Mouse (Mus musculus) gastrocnemius, postnatal 10 days (tissue): ENCODE measurements around the gene Sap30l. TPM values are rescaled to one million over a fixed set of nuclear protein-coding genes. Genes with fewer than 3 reads are reported as not detected.

Experiments used
- DNase-seq: peaks from one replicate; pipeline ENCODE4 v3.0.0; 2021; ENCODE audit warnings: mixed read lengths
- long read RNA-seq, 2 experiments: library from polyadenylated mRNA; stranded (forward); transcript quantifications; one replicate each; pipeline ENCODE4 v2.0.0; 2021
- total RNA-seq, 2 experiments: library from RNA; stranded (reverse); gene quantifications; 2 replicates each; pipeline ENCODE4 v1.2.3; 2021

Gene Sap30l
- total RNA-seq = 10 to 100 TPM; 28.2 to 29.8 TPM
- long read RNA-seq, experiment 1, transcript Sap30l-201 (4 exons, 1,151 nt) = major isoform, 30 of 31 reads
- long read RNA-seq, experiment 1, partial matches to known transcripts = 0 of 31 reads
- long read RNA-seq, experiment 1, other reads (novel, unspliced or antisense) = 1 of 31 reads
- long read RNA-seq, experiment 2, transcript Sap30l-201 (4 exons, 1,151 nt) = major isoform, 34 of 43 reads
- long read RNA-seq, experiment 2, partial matches to known transcripts = 0 of 43 reads
- long read RNA-seq, experiment 2, other reads (novel, unspliced or antisense) = 9 of 43 reads

DNA sequence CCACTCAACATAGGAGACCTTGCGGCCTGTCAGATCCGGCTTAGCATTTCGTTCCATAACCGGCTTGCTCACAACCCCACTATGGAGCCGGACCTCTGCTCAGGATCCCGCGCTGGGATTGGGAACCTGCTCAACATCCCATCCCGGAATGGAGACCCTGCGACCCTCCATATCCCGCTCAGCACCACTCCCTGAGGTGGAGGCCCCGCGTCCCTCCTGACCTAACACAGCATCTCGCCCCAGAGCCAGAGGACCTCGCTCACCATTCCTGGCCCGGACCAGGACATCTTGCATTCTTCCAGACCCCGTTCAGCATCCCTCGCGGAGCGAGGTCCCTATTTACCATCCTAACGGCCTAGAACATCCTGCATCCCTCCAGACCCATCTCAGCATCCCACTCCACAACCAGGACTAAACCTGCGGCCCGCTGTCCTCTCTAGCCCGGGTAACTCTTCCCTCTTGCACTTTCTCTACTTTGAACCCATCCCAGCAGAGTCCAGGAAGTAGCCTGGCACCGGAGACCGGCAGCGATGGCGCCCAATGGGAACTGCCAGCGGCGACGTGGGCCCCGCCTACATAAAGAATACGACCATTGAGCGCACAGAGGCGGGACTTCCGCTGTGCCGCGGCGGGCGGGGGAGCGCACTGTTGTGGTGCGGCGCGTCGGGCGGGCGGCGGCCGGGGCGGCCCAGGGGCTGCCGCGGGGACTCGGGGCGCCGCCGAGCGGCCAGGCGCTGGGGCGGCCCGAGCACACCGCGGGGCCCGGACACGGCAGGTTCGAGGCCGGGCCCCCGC, at the start of gene Sap30l:
Gene Sap30l (plus strand): TSS at position 667 of the 795 bp plus-strand sequence.
- peak; percentile 96 for DNase-seq

DNA sequence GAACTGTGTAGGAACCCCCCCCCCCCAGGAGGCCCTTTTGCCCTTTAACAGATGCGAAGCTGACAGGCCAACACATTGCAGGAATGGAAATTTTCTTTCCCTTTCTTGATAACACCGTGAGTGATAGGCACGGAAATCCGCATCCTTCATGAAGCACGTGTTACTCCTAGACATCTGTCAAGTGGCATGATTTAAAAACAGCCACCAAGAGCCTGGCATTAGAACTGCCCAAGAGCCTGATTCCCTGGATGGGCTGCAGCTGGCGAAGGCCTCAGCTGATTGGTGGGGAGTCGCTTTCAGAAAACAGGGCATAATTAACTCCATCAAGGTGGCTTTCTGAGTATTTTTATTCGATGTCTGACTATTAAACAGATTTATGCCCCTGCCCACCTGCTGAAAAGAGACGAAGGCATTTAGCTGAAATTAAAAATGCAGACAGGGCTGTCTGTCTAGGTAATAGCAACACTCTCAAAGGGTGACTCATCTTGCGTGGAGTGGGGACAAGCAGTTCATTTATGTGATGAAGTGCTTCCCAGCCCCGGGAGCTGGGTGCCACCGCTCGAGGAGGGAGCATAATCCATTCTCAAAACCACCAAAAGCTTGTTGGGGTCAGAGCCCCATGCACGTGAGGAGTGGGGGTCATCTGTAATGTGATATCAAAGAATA, 47.8 kb upstream of the Sap30l start:
- no peak for DNase-seq

DNA sequence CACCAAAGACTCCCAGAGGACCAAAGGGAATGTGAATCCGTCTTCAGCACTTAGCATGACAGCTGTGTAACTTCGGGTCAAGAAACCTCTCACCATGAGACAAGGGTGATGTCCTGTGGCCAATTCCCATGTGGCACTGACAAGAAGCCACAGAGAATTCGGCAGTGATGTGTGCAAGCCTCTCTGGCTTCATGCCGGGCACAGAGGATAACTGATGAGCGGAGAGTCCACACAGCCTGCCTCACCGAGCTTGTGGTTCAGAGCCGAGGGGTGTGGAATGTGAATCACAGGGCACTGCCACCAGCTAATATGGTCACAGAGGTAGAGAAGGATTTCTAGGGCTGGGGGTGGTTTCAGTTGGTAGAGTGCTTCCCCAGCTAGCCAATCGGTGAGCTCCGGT, 42.8 kb upstream of the Sap30l start:
- DNase-seq = no peak

DNA sequence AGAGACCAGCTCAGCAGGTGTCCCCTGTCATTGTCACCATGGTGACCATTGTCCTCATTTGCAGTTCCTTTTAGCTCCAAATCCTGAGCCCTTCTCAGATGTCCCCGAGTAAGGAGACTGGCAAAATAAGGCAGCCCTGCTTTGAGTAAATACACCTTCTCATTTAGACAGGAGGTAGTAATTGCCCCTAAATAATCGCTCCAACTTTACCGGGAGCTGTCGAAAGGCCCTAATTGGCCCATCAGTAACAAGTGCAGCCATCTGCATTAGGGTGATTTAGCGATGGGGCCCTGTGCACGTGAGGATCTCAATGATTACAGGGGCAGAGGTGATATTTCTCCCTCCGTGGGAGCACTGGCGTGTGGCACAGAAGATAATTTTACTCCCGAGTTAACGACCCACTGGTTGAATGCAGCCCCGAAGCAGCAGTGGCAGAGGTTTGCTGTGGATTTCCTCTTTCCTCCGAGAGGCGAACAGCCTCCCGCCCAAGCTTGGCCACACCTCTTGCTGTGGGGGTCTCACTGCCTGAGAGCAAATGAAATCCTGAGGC, 40.9 kb upstream of the Sap30l start:
- no peak for DNase-seq

DNA sequence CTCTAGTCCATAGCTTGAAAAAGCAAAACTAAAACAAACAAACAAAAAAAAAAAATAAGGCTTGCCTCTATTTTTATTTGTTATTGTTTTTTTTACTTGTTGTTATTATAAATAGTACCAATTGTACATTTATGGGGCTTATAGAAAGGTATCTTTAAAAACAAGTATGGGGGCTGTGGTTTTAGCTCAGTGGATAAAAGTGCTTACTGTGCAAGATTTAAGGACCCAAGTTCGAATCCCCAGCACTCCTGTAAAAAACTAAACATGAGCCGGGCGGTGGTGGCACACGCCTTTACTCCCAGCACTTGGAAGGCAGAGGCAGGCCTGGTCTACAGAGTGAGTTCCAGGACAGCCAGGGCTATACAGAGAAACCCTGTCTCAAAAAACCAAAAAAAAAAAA, 40.1 kb upstream of the Sap30l start:
- DNase-seq = no peak

DNA sequence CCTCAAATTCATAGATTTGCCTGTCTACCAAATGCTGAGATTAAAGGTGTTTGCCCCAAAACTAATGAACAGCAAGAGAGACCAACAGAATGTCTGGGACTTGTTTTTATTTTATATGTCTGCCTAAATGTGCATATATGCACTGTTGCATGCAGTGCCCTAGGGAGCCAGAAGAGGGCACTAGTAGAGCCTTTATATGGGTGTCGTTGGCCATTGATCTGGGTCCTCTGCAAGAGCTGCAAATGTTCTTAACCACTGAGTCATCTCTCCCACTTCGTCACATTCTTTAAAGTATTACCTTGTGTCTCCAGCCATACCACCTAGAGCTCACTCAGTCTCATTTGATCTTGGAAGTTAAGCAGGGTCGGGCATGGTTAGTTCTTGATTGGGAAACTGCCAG, 37.3 kb upstream of the Sap30l start:
- no peak for DNase-seq

DNA sequence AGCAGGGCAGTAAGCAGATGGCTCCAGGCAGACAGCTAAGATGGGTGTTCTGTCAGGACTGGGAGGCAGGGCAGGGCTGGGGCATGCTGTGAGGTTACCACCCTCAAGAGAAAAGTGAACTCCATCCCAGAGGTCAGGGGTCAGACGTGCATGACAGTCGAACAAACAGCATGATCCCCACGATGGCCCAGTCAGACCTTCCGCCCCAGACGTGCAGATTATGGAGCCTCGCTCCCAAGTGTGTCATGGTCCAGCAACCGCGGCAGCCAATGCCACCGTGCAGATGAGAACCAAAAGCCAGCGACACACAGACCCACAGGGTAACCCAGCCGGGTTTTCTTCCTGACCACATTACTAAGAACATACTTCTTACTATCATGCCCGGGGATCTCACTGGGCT, 34.8 kb upstream of the Sap30l start:
- DNase-seq = no peak

DNA sequence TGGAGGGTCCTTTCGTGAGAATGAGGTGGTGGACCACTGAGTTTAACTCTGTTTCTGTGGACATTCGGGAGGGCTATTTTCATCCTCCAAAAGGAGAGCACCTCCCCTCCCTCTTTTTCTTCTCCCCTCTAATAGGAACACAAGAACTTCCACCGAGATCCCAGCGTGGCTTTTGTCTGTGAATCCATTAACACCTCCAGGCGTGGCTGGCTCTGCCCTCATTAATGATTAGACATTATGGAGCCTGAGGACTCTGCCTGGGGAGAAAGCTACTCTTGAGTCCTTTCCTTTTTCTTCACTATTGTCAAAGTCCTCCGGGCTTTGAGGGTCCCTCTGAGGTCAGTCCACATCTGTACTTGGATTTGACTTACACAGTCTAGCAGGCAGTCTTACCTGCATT, 34.3 kb upstream of the Sap30l start:
- DNase-seq = no peak

DNA sequence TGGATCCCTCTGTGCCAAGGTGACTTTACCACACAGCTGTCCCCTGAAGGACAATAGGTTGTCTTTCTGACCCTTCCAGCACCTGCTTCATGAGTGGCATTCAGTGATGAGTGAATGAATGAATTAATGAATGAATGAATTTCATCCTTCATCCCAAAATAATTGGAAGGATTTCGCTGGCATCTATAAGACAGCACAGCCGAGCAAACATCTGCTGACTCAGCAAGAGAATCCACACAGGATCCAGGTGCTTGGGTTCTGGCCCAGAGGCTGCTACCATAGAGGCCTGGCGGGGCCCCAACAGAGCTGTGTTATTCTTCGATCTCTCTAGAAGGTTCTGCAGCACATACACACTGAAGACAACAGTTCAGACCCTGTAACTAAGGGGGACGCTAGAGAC, 30.7 kb upstream of the Sap30l start:
- no peak for DNase-seq

DNA sequence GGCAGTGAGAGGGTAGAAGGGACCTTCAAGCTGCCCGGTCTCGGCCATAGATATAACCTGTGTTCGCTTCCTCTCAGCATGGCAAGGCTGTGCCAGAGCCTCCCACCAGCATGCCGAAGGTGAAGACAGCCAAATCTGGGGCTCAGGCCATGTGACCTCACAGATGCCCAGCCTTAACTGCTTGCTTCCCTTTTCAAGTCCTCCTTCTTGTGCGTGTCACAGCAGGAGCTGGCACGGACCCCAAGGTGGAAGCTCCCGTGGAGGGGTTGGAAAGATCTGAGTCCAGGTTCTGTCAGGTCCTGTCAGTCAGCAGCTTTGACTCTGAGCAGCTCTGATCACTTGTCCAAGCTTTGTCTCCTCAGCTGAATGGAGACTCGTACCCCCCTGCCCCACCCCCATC, 29.8 kb upstream of the Sap30l start:
- DNase-seq = no peak

DNA sequence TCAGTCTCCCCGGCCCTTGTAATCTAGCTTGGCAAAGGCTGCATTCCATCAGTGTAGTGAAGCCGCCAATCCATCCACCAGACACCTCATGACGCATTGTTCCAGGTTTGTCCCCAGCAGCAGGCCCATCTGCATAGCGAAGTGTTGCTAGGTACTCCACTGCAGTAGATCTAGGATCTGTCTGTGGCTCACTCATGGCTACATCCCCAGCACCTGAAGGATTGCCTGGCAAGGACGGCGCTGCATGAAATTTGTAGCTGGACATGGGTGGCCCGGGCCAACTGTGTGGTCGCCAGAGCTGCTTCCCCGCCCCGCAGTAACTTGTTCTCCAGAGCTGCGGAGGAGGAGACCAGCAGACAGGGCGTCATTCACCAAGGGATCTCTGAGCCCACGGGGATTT, 28.0 kb upstream of the Sap30l start:
- DNase-seq = no peak

DNA sequence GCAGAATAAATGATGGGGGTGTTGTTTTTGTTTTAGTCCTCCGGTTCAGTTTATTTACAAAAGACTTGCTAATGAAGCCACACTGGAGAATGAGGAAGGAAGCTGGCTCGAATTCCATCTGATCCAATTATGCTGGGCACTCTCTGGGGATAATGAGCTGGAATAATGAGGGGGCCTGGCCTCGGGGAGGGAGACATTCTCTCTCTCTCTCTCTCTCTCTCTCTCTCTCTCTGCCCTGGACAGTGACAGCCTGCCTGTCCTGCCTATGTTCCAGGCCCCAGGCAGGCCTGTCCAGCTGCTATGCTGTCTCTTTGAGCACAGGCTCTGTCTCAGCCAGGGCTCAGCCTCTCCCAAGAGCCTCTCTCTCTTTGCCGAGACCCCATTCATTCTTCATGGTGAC, 27.5 kb upstream of the Sap30l start:
- DNase-seq = no peak

DNA sequence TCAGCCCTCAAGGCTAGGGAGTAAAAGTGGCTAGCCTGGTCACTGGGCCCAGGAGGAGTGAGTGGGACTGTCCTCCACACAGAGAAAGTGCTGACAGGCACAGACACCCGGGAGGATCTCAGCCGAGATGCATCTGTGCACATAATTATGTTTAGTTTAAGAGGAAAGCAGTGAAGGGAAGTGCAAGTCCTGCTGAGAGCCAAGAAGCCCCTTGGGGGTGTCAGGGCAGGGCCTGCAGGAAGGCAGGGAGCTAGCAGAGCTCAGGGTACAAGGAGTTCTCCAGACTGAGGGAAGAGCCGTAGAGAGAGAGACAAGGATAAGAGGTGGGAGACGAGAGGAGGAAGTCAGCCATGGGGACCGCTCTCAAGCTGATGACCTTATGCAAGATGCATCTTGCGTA, 25.6 kb upstream of the Sap30l start:
- no peak for DNase-seq

DNA sequence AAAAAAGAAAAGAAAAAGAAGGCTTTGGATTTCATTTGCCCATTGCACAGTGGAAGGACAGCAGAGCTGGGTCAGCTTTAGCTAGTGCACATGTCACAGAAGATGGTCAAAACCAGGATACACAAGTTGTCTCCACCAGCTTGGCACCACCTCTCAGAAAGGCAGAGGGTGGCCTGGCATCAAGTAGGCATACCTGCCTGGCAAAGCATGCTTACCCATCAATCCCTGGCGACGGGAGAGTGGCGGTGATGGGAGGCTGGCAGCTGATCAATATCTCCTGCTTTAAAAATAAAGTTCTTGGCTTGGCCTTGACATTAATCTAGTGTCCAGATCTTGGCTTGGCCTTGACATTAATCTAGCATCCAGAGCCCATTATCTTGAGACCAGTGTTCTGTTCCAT, 24.9 kb upstream of the Sap30l start:
- no peak for DNase-seq

DNA sequence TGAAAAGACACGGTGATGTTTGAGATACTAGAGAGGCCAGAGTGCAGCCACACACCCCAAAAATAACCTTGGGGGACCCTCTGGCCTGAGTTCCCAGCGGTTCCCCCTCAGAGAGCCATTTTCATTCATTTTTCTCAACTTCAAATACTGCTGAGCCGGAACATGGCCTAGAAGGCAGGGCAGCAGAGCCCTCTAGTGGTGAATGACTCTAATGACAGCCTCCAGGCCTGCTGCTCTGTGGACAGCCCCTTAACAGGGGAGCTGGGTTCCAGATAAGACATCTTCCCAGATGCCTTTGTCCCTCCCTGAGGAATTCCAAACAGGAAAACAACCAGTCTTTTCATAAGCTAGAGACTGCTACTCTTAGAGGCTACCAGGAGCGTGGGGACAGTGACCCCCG, 23.1 kb upstream of the Sap30l start:
- DNase-seq = no peak

DNA sequence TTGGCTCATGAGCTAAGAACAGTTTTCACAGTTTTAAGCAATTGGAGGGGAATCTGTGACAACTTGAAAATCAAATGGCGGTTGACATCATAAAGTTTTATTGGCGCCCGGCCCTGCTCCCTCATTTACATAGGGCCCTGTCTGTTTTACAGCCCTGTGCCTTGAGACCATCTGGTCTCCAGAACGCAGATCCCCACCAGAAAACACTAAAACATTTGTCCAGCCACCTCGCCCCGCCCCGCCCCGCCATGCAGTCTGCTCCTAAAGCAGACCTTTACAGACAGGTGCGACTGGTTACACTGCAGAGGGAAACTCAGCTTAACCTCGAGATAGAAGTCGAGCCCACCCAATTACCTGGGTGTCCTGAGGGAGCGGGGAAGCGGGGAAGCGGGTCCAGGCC, 21.6 kb upstream of the Sap30l start:
- no peak for DNase-seq

DNA sequence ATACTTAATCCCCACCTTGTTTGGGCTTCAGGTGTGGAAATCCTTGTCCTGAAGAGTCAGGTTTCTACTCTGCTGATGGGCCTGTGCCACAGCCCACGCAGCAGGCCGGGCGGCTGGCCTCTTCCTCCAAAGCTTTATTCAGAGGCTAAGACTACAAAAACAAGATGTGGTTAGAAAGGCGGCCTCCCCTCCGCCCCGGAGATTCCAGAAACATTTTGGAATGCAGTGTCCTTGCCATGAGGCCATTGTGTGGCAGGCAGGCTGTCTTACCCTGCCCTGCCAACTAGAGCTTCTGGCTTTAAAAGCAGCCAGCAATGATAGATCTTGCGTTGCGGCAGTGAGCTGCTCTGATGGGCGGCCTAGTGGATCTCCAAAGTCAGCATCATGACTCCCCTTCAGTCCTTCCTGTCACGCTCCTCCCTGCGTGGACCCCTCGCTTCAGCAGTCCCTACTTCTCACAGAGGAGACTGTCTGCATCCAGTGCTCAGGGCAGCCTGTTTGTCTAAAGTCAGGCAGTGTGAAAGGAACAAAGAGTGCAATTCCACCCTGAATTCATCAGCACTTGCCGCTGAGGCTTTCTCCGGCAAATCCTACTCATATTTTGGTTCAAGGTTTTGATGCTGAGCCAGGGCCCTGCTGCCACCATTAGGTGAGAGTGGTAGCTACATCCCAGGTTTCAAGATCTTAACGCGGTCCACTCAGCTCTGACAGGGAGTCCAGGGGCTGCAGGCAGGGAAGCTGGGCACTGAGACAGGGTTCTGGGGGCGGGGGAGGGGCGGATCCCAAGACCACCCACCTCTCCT, 14.6 kb upstream of the Sap30l start:
- peak; percentile 41 for DNase-seq

DNA sequence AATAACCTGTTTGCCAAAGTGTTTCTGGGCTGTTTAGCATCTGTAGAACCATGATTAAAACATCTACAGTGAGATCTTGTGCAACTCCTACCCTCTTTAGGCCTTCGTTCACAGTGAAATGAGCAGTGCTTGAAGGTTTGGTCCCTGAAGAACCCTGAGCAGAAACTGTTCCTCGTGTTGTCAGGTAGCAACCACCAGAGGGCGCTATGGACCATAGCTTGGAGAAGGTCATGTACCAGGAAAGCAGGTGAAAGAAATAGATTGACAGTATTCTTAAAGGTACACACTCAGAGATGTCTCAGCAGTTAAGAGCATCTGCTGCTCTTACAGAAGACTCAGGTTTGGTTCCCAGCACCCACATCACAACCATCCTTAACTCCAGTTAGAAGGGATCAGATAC, 13.5 kb upstream of the Sap30l start:
- peak; percentile 53 for DNase-seq

DNA sequence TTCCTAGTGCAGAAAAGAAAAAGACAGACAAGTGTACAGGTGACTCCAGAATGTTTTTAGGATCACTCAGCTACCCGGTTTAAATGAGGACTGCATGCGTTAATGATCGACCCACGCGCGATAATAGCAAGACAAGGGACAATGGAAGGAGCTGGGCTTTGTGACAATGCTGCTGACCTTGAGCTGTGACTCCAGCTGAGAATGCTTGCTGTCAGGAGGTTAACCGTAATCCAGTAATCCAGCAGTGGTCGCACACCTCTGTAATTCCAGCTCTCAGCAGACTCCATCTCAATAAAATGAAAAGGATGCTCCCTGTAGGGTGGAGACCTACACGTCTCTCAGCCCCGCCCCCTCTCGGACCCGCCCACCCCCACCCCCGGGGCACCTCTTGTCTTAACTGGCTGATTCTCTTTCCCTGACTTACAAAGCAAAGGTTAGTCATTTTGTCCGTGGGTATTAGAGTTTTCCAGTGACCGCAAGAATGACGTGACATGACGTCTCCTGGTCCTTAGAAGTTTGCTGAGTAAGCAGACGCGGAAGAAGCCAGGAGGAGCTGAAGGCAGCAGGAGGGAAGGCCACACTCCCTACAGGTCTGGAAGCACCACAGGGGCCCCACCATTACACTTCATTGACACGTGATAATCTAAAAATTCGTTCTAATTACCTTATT, 10.4 kb upstream of the Sap30l start:
- DNase-seq = no peak

DNA sequence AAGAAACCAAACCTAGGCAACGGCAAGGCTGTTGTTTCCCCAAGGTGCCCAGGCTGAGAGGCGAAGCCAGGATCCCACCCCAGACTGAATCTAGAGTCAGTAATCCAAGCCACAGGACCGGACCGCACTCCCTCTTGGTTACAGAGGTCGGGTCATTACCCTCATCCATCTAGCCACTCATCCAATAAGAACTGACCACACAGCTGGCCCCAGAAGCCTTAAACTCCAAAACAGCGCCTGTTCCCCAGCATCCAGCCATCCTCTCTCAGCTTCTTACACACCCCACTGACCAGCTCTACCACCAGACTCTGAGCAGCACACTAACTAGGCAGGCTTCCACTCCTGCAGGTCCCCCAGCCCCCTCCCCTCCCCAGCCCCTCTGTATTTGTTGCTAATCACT, 6.4 kb upstream of the Sap30l start:
- no peak for DNase-seq

DNA sequence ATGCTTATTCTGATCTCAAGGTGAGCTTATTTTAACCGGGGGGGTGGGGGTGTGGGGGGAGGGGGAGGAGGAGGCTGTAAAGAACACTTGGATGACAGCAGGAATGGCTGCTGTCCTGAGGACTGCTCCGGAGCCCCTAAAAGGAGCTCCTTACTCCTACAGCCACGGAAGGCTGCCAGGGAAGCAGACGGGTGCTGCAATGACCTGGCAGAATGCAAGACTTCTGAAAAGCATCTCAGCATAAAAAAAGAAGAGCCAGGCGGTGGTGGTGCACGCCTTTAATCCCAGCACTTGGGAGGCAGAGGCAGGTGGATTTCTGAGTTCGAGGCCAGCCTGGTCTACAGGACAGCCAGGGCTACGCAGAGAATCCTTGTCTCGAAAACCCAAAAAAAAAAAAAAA, 3.6 kb upstream of the Sap30l start:
- DNase-seq = no peak

DNA sequence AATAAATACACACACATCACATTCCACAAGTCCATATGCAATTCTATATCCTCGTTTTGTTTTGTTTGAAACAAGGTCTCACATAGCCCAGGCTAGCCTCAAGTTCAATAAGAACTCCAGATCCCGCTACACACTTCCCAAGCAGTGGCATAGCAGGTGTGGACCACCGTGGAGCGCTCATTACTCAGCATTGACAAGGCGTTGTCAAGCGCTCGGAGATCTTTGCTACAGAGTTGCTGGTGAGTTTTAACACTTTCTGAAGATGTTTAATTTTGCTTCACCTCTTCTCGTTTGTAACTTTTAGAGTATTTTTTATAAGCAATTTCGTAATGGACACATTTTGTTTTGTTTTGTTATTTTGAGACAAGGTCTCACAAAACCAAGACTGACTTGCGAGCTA, 2.0 kb upstream of the Sap30l start:
- no peak for DNase-seq
